Mouse (Mus musculus) brain, embryonic 14.5 days (tissue): Measurements from ENCODE around the gene Grb7.

Experiments
- CTCF ChIP-seq: fragments of 200-500 bp; IDR thresholded peaks from 2 replicates; pipeline ENCODE4 v1.5.1; 2012; ENCODE audit warnings: inconsistent platforms, mild to moderate bottlenecking, moderate library complexity, borderline replicate concordance; ENCODE audit not compliant: insufficient read depth, insufficient read length; ENCODE audit errors: extremely low read depth
- POLR2A ChIP-seq: fragments of 200-500 bp; IDR thresholded peaks from 2 replicates; pipeline ENCODE4 v1.6.1; 2012; ENCODE audit warnings: mild to moderate bottlenecking, inconsistent platforms, borderline replicate concordance; ENCODE audit not compliant: poor library complexity, insufficient read depth, insufficient read length, severe bottlenecking; ENCODE audit errors: extremely low read depth

DNA sequence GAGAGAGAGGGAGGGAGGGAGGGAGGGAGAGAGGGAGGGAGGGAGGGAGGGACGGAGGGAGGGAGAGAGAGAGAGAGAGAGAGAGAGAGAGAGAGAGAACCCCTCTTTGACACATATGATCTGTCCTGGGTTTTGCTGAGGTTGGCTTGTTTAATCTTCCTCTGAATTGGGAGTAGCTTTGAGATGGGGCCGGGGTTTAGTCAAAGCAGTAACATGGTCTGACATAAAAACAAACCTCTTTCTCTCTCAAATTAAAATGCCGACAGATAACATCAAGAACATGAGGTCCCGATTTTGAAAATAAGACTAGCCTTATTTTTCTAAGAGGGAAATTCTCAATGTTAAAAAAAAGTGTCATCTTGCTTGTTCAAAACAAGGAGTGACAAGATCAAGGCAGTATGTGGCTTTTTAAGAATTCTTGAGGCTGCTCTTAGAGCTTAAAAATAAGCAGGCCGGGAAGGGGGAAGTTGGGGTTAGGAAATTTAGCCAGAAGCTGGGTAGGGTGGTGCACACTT, 41.4 kb downstream of the Grb7 start:
- TF ChIP-seq CTCF: no peak
- no peak for TF ChIP-seq POLR2A
